Comparison of ENCODE assay signal across 8 mouse cellular contexts in the genomic region with DNA sequence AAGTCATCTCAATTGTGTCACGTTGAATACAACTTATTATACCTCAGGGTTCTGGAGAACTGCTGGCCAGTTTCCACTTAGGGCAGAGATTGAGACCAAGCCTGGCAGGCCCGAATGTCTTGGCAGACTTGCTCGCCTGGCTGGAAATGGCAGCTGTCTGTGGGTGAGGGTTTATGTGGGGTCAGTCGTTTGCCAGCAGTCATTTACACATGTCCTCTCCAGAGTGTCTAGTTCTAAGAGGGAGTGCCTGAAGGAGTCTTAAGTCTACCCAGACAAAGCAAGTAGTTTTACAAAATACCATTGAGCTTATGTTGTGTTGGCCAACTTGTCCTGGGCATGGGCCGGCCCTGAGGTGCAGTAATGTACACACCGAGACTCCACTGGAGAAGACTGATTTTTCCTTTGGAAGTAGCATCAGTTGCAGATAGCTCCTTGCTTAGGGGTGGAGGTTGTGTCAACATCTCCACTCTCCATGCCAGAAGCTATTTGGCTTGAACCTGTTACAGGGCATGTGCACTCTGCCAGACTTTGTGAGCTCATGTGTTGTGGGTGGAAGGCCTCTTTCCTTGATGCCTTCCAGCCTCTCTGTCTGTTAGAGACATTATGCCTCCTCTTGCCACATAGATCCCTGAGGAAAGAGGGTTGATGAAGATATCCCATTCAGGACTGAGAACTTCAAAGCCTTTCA.
A peak's percentile ranks its signal among the peaks of the same experiment; 100 is the strongest.
DNase-seq lines count a peak whose midpoint lies in the region; ATAC-seq lines count a peak whose summit lies in the region.

No protein-coding gene starts in this region.

- no peak for ATAC-seq in granulocyte monocyte progenitor cell, adult 5-6 weeks (replicated peaks; ENCODE audit: poor library complexity, severe bottlenecking)

- intact Hi-C loops in heart, postnatal 14 days (cut with DNase I): no loop called here

- DNase-seq in layer of hippocampus, postnatal 10 days (ENCODE audit: low spot score in 2 of 2): peak; percentile 21 to 34
- no peak for DNase-seq in layer of hippocampus, adult 18-20 months (ENCODE audit: low spot score in 2 of 2)
- DNase-seq in cerebellum, adult 8-10 months: peak; percentile 12
- peak; percentile 56 to 71 for DNase-seq in heart, postnatal 14 days
- peak; percentile 39 to 55 for DNase-seq in lung, postnatal 4 days
- DNase-seq in thymus, postnatal 10 days (ENCODE audit: low spot score in 2 of 2): no peak
- no peak for DNase-seq in spleen, postnatal 14 days (ENCODE audit: low spot score in 2 of 2)

Comparison
In these comparisons a context has a peak if more than half of its experiments do, and no peak if none do; other contexts are left out.
1. DNase-seq: peak in layer of hippocampus, postnatal 10 days (2 of 2), cerebellum, adult 8-10 months (single experiment), heart, postnatal 14 days (2 of 2) and lung, postnatal 4 days (2 of 2); none in layer of hippocampus, adult 18-20 months (0 of 2), thymus, postnatal 10 days (0 of 2) and spleen, postnatal 14 days (0 of 2).